Comparison of ENCODE assay signal across 9 mouse cellular contexts in the genomic region with DNA sequence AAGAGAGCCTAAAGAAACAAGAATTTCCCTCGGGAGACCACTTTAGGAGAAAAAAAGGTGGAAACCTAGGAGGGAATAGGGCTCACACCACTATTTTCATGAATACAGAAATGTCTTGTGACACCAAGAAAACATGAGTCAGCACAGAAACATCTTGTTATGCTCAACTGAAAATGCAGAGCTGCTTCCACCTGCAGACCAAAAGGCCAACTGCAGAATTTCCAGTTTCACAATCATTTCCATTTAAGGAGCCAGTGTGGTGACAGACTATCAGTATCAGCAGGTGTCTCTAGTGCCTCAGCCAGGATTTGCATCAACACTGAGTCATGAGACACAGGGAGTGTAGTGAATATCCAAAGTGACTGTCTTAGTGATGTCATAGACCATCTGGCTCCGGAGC. TPM values are rescaled to one million over a fixed set of nuclear protein-coding genes. Genes with fewer than 3 reads are reported as not detected.
DNase-seq lines count a peak whose midpoint lies in the region; ATAC-seq lines count a peak whose summit lies in the region.
"Had no signal": no experiment of that assay in that cellular context is flagged by ENCODE, and none has a peak within 500 bp of the region (broad histone marks: within the 10 kb centered on the region; RNA-seq: fewer than 3 reads in every experiment).

No protein-coding gene starts in this region.

- no peak overlapping the region for H3K4me3 ChIP-seq in midbrain, embryonic 16.5 days (ENCODE audit: low read depth, low read length)
- H3K4me3 ChIP-seq in midbrain, embryonic 11.5 days (ENCODE audit: low read depth, low read length): no peak overlapping the region
- no peak overlapping the region for H3K4me3 ChIP-seq in heart, embryonic 11.5 days (ENCODE audit: low read depth, low read length)

- ATAC-seq in midbrain, embryonic 16.5 days: peak; percentile 48; the same call in 1 of the 2 replicates
- ATAC-seq in midbrain, embryonic 11.5 days (ENCODE audit: low FRiP score): no peak
- ATAC-seq in heart, embryonic 11.5 days (replicated peaks; ENCODE audit: insufficient number of reproducible peaks, low FRiP score, low TSS enrichment): no peak

- H3K27me3 ChIP-seq in midbrain, embryonic 16.5 days (ENCODE audit: control insufficient read depth, insufficient read depth, low read depth, low read length): no peaks in the 10 kb centered on the region
- no peaks in the 10 kb centered on the region for H3K27me3 ChIP-seq in midbrain, embryonic 11.5 days (ENCODE audit: control insufficient read depth, insufficient read depth, low read length)
- no peaks in the 10 kb centered on the region for H3K27me3 ChIP-seq in heart, embryonic 11.5 days (ENCODE audit: control insufficient read depth, insufficient read depth, low read length)

- intact Hi-C loops in gastrocnemius, postnatal 36 days (cut with DNase I): no loop called here

- H3K9me3 ChIP-seq in midbrain, embryonic 16.5 days (replicated peaks; ENCODE audit: control insufficient read depth, low read length, poor library complexity, severe bottlenecking): no peaks in the 10 kb centered on the region
- H3K9me3 ChIP-seq in midbrain, embryonic 11.5 days (ENCODE audit: control insufficient read depth, low read length): no peaks in the 10 kb centered on the region
- H3K9me3 ChIP-seq in heart, embryonic 11.5 days (replicated peaks; ENCODE audit: control insufficient read depth, low read length): no peaks in the 10 kb centered on the region

- peak; percentile 1 for DNase-seq in cerebellum, adult 9-10 months
- DNase-seq in cerebellum, adult 8-10 months: no peak
- no peak for DNase-seq in midbrain, embryonic 11.5 days (ENCODE audit: low spot score, missing footprints)
- DNase-seq in layer of hippocampus, adult 9-11 months: peak; percentile 66
- peak; percentile 32 to 33 for DNase-seq in urinary bladder, postnatal 36 days (ENCODE audit: low spot score in 2 of 2)
- DNase-seq in gastrocnemius, postnatal 36 days: no peak

- WGBS in midbrain, embryonic 16.5 days: 70% methylated on average over 2 of the region's 2 CpGs
- 79% methylated on average over 2 of the region's 2 CpGs for WGBS in midbrain, embryonic 11.5 days
- 44% methylated on average over 2 of the region's 2 CpGs for WGBS in heart, embryonic 11.5 days (ENCODE audit: insufficient replicate concordance)

- no peaks in the 10 kb centered on the region for H3K36me3 ChIP-seq in midbrain, embryonic 16.5 days (ENCODE audit: control insufficient read depth, insufficient read depth, low read length)
- H3K36me3 ChIP-seq in midbrain, embryonic 11.5 days (ENCODE audit: control insufficient read depth, insufficient read depth, low read length): no peaks in the 10 kb centered on the region
- H3K36me3 ChIP-seq in heart, embryonic 11.5 days (ENCODE audit: control insufficient read depth, insufficient read depth, low read length): no peaks in the 10 kb centered on the region

- no peak overlapping the region for H3K4me2 ChIP-seq in midbrain, embryonic 16.5 days (ENCODE audit: low read length)
- no peak overlapping the region for H3K4me2 ChIP-seq in midbrain, embryonic 11.5 days
- H3K4me2 ChIP-seq in heart, embryonic 11.5 days: peak overlapping the region; percentile 29; the same call in 1 of the 2 replicates

- no peaks in the 10 kb centered on the region for H3K4me1 ChIP-seq in midbrain, embryonic 16.5 days (ENCODE audit: control insufficient read depth, insufficient read depth, low read length)
- H3K4me1 ChIP-seq in midbrain, embryonic 11.5 days (ENCODE audit: control insufficient read depth, insufficient read depth, low read length): no peaks in the 10 kb centered on the region
- no peaks in the 10 kb centered on the region for H3K4me1 ChIP-seq in heart, embryonic 11.5 days (ENCODE audit: control insufficient read depth, insufficient read depth, low read length)

- H3K9ac ChIP-seq in midbrain, embryonic 16.5 days (ENCODE audit: low read depth, low read length): no peak overlapping the region
- H3K9ac ChIP-seq in midbrain, embryonic 11.5 days (ENCODE audit: low read length): no peak overlapping the region
- no peak overlapping the region for H3K9ac ChIP-seq in heart, embryonic 11.5 days (ENCODE audit: low read depth, low read length)

- no peak overlapping the region for H3K27ac ChIP-seq in midbrain, embryonic 16.5 days (ENCODE audit: low read length)
- no peak overlapping the region for H3K27ac ChIP-seq in midbrain, embryonic 11.5 days (ENCODE audit: low read depth, low read length)
- no peak overlapping the region for H3K27ac ChIP-seq in heart, embryonic 11.5 days (ENCODE audit: low read depth, low read length)

RNA-seq across cellular contexts. Expression of gene Cldn16, which starts 15.3 kb away (rescaled TPM):
- not detected in 2 replicates for polyA plus RNA-seq in midbrain, embryonic 16.5 days (2015; fragmentation: Nextera tagmentation; extraction: Ambion mirVana)
- not detected in 2 replicates for polyA plus RNA-seq in midbrain, embryonic 11.5 days (2014; fragmentation: Nextera tagmentation; extraction: Ambion mirVana)
- not detected in 2 replicates for polyA plus RNA-seq in heart, embryonic 11.5 days (2014; fragmentation: Nextera tagmentation; extraction: Ambion mirVana)
- not detected for total RNA-seq in gastrocnemius, postnatal 36 days (2021)
- polyA plus RNA-seq: neural tube, embryonic 11.5 days had no signal

Comparison
In these comparisons a context has a peak if more than half of its experiments do, and no peak if none do; other contexts are left out.
1. DNase-seq: peak in cerebellum, adult 9-10 months (single experiment), layer of hippocampus, adult 9-11 months (single experiment) and urinary bladder, postnatal 36 days (2 of 2); none in cerebellum, adult 8-10 months (single experiment), midbrain, embryonic 11.5 days (single experiment) and gastrocnemius, postnatal 36 days (0 of 2).